Mouse (Mus musculus): ENCODE results near the gene Mbtd1.
"Not testable (repeated sequence)": the region's sequence is repeated elsewhere in the genome, so short reads cannot be mapped to it uniquely, and the experiment has no call there.

DNA sequence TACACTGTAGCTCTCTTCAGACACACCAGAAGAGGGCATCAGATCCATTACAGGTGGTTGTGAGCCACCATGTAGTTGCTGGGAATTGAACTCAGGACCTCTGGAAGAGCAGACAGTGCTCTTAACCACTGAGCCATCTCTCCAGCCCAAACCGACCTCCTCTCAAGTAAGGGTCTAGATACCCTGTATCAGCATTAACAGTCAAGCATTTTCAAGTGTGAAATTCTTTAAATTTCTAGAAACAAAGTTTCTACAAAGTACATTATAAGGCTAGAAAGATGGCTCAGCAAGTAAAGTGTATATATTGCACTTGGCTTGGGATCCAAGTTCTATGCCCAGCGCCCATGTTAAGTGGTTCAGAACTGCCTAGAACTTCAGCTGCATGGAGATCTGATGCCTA is 29.4 kb downstream of the Mbtd1 start:
- TF ChIP-seq EP300, CTCF (IDR thresholded peaks at IDR 0.05; ENCODE audit: low read depth): not testable (repeated sequence)

Data from heart, postnatal 0 days (tissue).